Mouse (Mus musculus): Measurements from ENCODE around the gene Slc15a1.

Slc15a1 gene

DNA sequence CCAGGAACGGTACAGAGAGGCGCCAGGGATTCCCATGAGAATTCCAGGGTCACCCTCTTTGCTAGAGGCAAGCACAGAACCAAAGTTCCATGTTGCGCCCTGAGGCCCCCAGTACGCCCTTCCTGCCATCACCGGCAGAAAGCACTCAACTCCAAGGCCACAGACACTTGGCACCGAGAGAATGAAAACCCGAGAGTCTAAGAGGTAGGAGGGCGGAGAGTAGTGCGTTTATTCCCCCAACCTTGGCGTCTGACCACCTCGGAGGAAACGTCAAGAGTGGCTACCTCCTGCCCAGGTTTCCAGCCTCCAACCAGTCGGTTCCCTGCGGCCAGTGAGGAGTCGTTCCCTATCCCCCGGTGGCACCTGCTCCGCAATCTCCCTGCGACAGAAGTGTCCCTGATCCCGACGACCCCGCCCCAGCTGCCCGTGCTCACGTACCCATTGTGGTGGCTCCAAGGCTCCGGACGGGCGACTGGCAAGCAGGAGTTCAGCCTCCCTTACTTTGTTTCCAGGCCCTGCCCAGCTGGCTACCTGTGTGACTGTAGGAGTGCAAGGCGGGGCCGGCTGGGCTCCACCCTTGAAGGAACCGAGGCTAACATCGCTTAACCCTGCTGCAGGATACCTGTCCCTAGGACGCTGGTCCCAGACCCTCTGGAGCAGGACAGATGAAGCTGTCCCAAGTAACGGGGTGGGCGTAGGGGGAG lies at the start of gene Slc15a1:
Gene Slc15a1 (minus strand): TSS at position 472 of the 704 bp plus-strand sequence.
- DNase-seq (ENCODE audit: low spot score), result no peak

DNA sequence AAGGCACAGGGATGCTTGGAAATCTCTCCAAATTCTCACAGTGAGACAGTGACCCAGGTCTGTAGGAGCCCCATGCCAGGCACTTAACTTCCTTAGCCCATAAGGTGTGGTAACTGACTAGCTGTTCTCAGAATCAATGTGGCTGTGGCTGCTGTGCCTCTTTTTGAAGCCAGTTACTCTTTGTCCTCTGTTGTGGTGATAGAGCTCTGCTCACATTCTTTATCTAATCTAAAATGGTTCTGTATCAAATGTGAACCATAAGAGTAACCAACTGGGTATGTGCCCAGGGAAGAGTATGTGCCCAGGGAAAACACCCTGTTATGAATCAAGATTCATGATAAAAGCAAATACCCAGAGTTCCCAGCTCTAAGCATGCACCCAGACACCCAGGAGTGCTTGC lies 48.7 kb upstream of the Slc15a1 start:
- DNase-seq (ENCODE audit: low spot score), result no peak

DNA sequence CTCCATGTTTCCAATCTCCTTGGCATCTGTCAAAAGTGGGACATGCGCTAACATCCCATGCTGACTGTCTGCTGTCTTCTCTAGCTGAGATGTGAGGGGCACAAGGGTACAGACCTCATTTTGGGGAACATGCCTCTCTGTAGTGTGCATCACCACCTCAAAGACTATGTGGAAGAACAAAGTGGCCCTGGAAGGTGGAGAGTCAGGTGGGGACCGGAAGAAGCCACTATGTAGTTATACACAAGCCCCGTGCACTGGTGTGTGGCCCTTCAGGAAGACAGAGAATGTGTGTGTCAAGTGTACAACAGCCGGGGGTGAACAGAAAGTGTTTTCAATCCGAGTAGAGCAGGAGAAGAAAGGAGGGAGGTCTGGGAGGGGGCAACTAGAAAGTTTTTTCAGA lies 47.5 kb upstream of the Slc15a1 start:
- no peak for DNase-seq (ENCODE audit: low spot score)

DNA sequence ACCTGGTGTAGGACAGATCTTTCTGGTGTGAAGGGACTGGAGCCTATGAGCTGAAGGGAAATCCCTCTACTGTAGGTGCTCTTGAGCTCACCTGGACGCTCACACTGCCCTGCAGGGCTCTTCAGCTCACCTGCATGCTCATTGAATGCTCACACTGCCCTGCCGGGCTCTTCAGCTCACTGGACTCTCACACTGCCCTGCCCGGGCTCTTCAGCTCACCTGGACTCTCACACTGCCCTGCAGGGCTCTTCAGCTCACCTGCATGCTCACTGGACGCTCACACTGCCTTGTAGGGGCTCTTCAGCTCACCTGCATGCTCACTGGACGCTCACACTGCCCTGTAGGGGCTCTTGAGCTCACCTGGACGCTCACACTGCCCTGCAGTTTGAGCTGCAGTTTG lies 44.8 kb upstream of the Slc15a1 start:
- DNase-seq (ENCODE audit: low spot score), result no peak

DNA sequence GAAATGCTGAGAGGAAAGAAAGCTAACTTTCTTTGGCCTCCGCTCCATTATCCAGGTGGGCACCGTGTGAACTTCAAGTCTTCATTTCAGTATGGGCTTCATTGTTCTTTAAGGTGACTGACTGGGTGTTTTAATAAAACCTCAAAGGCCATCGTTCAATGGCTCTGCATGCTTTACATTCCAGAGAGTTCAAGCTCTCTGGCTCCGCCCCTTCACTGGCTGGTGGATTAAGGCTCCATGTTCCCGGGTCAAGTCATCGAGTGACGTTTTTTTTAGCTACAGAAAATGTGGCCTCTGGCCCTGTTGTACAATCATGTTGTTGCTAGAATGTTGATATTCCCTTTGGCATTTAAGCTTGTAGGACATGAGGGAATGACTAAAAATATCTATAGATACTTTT lies 42.7 kb upstream of the Slc15a1 start:
- DNase-seq (ENCODE audit: low spot score), result no peak

DNA sequence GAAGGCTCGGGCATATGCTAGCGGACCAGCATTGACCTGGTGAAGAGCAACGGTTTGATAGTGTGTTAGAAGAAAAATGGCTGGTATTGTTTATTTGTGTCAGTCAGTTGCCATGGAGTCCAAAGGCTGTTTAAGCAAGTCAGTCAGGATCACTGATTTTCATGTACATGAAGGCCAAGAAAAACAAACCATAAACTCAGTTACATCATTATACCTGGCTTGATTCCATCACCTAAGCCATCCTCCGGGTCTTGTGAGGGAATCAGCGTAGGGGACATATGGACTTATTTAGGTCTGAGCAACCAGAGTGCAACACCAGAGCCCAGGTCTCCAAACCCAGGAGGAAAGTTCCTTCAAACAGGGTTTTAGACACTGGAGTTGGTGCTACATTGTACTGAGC lies 41.6 kb upstream of the Slc15a1 start:
- no peak for DNase-seq (ENCODE audit: low spot score)

DNA sequence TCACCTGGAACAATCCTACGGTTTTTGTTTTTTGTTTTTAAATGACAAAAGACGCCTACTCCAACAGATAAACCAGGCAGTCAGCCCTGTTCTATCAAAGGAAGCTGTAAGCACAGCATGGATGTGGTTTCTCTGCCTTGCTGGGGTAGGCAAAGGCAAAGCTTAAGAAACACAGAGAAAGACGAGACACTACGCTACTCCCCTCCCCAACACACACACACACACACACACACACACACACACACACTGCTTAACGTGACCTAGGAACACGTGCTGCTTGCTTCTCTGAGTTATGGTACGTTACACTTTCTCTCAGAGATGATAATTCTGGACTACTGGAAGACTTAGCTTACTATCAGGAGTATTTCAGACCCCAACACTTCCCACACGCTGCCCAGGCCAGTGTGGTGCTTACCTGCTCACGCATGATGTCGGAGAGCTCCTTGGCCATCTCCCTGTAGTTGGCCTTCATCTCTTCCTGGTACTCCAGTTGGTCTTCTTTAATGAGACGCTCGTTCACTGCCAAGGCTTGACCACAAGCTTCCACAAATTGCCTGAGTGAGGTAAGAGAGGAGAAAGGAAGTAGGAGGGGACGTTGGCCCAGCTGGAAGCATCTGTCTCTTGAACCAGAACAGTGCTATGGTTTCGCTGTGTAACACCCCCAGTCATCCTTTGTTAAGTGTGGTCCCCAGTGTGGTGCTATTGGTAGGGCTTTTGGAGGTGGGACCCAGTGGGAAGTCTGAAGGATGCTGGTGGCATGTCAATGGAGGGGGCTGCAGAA lies 40.7 kb upstream of the Slc15a1 start:
- DNase-seq (ENCODE audit: low spot score), result no peak

DNA sequence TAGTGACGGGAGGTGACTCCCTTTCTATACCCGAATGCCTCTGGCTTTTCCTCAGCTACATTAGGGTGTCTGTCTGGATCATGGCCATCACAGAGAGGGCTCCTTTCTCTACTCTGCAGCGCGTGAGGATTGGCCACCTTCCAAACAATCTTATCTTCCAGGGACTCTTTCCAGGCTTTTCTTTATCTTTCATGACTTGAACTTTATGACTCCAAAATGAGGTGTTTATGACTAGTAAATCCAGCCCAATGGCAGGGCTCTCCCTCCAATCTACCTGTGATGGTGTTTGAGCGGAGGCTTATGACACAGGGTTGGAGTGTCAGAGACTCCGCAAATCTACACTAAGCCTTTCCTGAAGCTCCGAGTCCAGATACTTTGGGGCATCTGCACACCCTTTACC lies 36.2 kb upstream of the Slc15a1 start:
- no peak for DNase-seq (ENCODE audit: low spot score)

DNA sequence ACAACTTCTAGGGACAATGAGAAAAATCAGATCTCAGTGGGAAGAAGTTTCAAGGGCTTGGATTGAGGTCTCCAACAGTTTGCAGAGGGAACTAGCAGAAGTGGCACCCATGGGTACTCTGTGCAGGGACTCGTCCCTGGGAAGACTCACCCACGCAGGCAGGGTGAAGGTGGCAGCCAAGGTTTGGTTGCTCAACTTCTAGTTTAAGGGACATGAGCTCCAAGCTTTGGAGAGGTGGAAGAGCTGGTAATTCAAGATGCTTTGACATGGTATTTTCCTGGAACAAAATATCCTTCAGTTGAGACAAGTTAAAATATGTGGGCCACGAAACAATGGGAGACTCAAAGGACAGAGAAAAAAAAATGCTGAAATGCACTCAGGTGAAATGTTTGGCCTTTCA lies 29.4 kb upstream of the Slc15a1 start:
- no peak for DNase-seq (ENCODE audit: low spot score)

DNA sequence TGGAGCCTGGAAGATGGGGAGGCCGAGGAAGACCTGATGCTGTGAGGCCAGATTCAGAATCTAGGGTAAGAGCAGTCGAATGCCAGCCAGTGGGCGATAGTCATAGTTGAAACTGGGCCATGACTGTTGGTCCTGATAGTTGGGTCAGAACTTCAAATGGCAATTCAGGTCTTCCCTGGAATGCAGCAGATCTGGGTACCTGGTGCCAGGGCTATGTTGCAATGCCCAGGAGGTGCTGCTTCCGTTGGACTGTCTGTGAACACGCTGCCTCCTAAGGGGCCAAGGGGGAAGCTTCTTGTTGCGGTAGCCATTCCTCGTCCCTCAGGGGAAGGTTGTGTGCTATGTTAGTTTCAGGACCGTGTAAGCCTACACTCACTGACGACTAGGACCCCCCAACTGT lies 25.8 kb upstream of the Slc15a1 start:
- DNase-seq (ENCODE audit: low spot score), result no peak

DNA sequence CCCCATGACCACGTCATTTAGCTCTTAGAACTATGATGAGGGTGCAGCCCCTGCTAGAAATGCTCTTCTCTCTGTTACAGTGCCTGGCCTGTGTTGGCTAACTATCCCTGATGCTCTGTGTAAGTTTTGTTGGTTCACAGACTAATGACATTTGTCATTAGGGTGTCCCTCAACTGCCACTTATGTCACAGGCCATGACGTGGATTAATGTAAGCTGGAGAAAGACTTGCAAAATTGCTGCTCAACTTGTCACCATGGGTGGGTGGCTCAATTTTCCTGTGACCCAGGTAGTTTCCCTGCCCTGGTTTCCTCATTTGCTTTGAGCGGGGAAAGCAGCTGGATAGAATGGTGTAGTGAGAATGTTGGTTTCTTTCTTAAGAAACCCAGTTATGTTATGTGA lies 22.8 kb upstream of the Slc15a1 start:
- DNase-seq (ENCODE audit: low spot score), result no peak

DNA sequence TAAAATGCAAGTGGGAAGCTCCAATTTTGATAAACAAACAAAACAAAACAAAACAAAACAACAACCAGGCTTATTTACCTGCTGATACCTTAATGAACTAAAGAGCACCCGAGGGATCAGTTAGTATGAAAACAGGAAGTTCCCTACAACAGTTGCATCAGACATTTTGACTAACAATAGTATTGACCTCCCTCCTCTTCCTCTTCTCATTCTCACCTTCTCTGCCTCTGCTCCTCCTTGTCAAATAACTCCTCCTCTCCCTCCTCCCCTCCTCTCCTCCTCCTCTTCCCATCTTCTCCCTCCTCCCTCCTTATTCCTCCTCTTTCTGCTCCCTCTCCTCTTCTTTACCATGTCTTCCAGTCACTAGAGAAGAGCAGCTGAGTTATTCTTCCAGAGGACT lies 22.1 kb upstream of the Slc15a1 start:
- DNase-seq (ENCODE audit: low spot score), result no peak

DNA sequence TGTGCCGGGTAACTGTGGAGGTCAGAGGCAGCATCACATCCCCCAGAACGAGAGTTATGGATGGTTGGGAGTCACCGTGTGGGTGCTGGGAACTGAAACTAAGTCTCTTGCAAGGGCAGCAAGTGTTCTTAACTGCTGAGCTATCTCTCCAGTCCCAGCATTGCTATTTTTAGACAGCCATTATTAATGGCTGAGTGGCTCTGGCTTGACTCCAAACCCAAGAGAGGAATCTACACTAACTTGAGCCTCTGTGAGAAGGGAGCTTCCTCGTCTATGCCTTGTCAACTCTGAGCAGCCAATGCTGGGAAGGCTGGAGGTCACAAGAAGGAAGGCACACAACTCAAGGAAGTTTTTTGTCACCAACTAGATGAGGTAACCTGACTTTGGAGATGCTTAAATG lies 16.7 kb upstream of the Slc15a1 start:
- no peak for DNase-seq (ENCODE audit: low spot score)

DNA sequence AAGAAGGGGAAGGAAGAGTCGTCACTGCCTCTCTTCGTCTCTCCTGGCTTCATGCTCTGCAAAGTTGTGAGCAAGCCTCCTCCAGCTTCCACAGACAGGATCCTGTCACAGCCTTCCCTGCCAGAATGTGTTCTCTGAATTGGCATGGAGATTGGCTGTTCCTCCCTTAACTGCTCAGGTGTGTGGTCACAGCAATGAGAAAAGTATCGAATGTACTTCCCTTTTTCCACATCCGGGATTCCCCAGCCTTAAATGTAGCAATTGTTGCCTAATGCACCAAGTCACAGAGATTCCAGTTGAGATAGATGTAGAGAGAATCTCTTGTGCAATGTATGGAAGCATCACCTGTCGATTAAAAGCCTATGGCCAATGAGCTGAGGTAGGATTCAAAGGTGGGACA lies 11.8 kb upstream of the Slc15a1 start:
- DNase-seq (ENCODE audit: low spot score), result no peak

DNA sequence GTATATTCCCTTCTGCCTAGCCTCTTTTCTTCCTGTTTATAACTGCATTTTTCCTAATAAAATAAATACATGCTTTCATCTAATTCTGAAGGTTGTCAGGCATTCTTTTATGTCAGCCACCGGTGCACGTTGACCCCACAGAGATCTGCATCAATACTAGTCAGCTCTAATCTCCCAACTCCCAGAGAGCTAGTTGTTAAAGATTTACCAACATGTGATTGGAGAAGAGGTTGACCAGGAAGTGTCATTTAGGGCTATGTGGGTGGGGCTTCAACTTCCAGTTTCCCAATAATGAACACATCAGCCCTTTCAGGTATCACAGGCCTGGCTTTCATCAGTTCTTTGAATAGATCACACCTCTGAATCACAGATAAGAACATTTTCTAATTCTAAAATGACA lies 3.9 kb upstream of the Slc15a1 start:
- DNase-seq (ENCODE audit: low spot score), result no peak

DNA sequence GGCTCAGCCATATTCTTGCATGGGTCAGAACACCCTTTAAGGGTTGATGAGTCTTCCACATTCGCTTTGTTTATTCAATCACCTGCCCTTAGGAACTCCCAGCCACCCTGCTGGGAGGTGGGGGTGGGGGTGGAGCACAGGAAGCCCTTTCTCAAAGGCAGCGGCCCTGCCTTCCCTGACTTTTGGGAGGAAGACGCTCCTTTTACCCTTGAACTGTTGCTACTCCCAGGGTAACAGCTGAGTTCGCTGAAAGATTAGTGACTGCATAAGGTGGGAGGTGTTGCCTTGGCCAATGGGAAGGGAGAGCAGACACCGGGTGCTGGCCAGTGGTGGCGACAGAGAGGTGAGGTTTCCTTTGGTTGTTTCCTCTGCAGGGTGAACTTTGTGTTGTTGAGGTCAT lies 1.3 kb upstream of the Slc15a1 start:
- DNase-seq (ENCODE audit: low spot score), result no peak

DNA sequence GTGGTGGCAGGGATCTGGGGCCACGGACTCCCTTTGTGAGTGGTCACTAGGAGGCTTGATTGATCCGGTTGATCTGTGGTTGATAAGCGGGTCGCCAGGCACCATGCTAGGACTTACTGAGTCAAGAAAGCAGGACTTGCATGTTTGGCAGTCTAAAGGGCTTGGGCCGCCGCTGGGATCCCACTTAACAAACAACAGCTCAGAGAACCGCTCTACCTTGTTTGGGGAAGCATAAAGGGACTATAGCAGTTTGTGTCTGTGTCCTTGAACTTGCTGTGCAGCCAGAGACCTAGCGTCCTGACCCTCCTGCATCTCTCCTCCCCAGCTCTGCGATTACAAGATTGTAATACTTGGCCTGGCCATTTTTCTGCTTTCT lies 421 bp upstream of the Slc15a1 start:
- DNase-seq (ENCODE audit: low spot score), result no peak

DNA sequence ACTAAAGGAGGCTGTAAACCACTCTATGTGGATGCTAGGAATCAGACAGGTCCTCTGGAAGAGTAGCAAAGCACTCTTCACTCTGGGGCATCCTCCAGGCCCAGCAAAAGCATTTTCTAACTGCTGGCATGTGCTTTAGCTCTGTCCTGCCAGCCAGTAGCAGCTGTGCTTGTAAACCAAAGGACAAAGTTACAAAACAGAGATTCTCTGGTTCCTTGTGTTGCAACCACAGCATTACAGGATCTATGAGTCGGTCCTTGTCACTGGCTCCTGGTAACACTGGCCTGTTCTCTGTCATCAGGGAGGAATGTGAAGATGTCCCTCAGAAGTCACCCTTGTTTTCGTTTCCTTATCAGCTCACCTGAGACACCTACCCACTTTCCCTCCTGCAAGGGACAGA lies 4.5 kb downstream of the Slc15a1 start:
- no peak for DNase-seq (ENCODE audit: low spot score)

DNA sequence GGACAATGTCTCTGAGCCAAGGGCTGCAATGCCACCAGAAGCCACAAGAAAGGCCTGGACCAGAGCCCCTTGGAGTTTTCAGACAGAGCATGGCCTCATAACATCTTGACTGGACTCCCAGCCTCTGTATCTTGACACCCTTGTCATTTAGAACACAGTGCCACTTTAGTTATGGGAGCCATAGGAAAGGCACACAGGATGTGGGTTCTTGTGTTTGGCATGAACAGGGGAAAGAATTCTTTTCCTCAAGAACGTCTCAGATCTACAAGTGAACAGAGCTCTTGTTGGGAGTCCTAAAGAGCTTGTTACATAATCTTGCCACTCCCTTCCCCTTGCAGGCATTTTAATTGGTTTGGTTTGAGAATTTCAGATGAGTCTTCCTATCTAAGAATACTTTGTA lies 5.3 kb downstream of the Slc15a1 start:
- DNase-seq (ENCODE audit: low spot score), result no peak

DNA sequence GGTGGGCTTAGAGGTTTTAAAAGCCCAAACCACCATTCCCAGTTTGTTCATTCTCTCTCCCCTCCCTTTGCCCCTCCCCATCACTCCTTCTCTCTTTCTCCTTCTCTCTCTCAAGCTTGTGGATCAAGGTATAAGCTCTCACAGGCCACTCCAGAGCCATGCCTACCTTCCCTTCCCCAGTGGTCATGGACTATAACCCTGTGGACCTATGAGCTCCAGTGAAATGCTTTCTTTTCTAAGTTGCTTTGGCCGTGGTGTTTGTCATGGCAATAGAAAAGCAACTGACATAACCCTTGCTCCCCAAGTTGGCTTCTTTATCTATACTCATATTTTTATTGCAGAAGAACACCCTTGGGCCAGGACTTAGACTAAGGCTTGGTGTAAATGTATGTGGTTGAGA lies 7.3 kb downstream of the Slc15a1 start:
- no peak for DNase-seq (ENCODE audit: low spot score)

DNA sequence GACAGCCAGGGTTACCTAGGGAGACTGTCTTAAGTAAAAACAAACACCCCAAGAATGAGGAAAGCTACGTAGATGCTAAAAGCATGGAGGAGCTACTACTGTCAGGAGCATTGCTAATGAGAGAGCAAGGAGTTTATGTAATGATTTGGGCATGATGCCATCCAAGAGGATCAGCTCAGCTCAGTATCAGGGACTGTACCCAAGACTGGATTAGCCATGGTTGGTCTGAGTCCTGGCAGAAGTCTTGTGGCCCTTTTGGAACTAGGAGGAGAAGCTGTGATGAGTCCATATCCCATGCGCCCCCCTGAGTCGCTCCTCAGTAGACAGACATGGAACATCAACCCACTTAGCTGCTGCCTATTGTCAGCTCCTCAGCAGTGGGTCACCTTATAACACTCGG lies 9.3 kb downstream of the Slc15a1 start:
- DNase-seq (ENCODE audit: low spot score), result no peak

DNA sequence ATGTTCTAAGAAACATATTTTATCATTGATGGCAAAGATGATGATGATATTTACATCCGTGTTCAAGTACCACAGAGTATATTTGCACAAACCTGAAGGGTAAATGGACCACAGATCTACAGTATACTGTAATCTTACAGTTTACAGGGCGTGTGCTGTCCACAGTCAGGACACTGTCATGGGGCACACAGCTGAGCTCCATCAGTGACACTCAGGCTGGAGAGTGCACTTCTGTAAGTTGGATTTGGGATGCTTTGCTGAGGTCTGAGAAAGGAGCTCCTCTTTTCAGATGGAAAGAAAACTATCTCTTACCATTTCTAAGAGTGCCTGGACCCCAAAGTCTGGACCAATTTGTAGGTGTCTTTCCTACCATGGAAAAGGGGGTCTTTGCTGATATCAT lies 9.9 kb downstream of the Slc15a1 start:
- DNase-seq (ENCODE audit: low spot score), result no peak

DNA sequence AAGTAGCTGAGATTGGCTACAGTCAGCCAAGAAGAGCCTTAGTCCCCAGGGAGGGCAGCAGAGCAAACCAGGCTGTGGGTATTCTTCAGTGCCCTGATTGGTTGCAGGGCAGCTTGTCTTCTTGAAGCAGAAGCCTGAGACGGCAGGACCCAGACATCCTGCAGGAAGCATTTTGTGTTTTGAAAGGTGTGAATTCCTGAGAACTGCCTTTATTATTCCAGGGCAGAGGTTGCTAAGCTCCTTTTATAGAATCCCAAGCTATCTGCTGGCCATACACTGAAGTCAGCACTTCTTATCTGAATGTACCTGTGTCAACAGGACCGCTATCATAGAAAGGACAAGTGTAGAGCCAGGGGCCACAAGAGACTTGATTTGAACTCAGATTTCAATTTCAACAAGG lies 10.8 kb downstream of the Slc15a1 start:
- no peak for DNase-seq (ENCODE audit: low spot score)

DNA sequence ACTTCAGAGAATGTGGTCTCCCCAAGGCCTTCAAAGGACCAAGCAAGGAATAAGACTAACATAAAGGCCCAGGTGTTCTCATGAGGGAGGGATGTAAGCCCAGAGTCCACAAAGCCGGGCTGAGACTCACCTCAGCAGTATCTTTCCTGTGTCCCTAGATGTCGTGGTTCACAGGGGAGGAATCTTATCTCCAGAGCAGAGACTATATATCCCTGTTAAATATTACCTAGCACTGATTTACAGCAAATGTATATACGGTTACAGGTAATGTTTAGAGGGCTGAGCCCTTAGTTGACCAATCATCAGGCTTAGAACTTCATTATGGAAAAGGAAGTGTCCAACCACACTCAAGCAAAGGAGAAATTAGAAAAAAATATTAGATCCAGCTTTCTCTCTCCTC lies 11.3 kb downstream of the Slc15a1 start:
- no peak for DNase-seq (ENCODE audit: low spot score)
